8 mouse cellular contexts compared by ENCODE assay signal in genomic region chr6:108659221-108659725, GRCm38 (mm10). TPM values are rescaled to one million over a fixed set of nuclear protein-coding genes. Genes with fewer than 3 reads are reported as not detected.
DNase-seq lines count a peak whose midpoint lies in the region; ATAC-seq lines count a peak whose summit lies in the region.

No protein-coding gene starts in this region.

- H3K4me2 ChIP-seq in intestine, embryonic 15.5 days (replicated peaks) = peak overlapping the region; percentile 82

- no peaks in the 10 kb centered on the region for H3K27me3 ChIP-seq in intestine, embryonic 15.5 days (replicated peaks)

- no peaks in the 10 kb centered on the region; the same call in 1 of the 2 replicates for H3K36me3 ChIP-seq in intestine, embryonic 15.5 days

- H3K9ac ChIP-seq in intestine, embryonic 15.5 days = peak overlapping the region; percentile 66

- no peaks in the 10 kb centered on the region for H3K9me3 ChIP-seq in intestine, embryonic 15.5 days

- peaks cover 13% of the 10 kb centered on the region for H3K4me1 ChIP-seq in intestine, embryonic 15.5 days (replicated peaks)

- ATAC-seq in intestine, embryonic 15.5 days = peak; percentile 69
- peak; percentile 81 for ATAC-seq in megakaryocyte-erythroid progenitor cell, adult 5-6 weeks (replicated peaks; ENCODE audit: low FRiP score, low TSS enrichment, poor library complexity, severe bottlenecking)

- peak overlapping the region; percentile 64 for H3K4me3 ChIP-seq in intestine, embryonic 15.5 days (replicated peaks)

- peak overlapping the region; percentile 99 for H3K27ac ChIP-seq in intestine, embryonic 15.5 days

- under 1% methylated on average over 41 of the region's 42 CpGs for WGBS in intestine, embryonic 15.5 days

- peak; percentile 99 for DNase-seq in adipocyte (ENCODE audit: low spot score)
- peak; percentile 88 for DNase-seq in embryo, embryonic 10 days (ENCODE audit: low spot score)
- DNase-seq in gastrocnemius, postnatal 25 days = peak; percentile 95
- peak; percentile 94 to 97 for DNase-seq in left cerebral cortex, postnatal 25 days (ENCODE audit: low spot score in 2 of 2)
- DNase-seq in right cerebral cortex, postnatal 14 days = peak; percentile 91
- peak; percentile 88 to 94 for DNase-seq in urinary bladder, postnatal 36 days (ENCODE audit: low spot score in 2 of 2)

- intact Hi-C loops in left cerebral cortex, postnatal 25 days (cut with DNase I) = loop anchor here (1.0 kb wide), 3 partner anchors 9 to 233 kb away; no protein-coding TSS in a partner anchor

RNA-seq across cellular contexts. Expression of gene Bhlhe40, which starts 1.2 kb away (rescaled TPM):
- total RNA-seq in gastrocnemius, postnatal 25 days (2021) = 10 to 100 TPM; 61.9 to 69.2 TPM
- 46.4 and 50.1 TPM in 2 replicates for polyA plus RNA-seq in intestine, embryonic 15.5 days (2015; fragmentation: Nextera tagmentation; extraction: Ambion mirVana)
- 100 to 1,000 TPM in 1 of 2 experiments, 10 to 100 TPM in 1; 78.2 to 102 TPM for total RNA-seq in left cerebral cortex, postnatal 25 days (2021)
- total RNA-seq in megakaryocyte-erythroid progenitor cell, adult 5-6 weeks (2014; fragmentation: Nextera tagmentation) = 1.4 TPM in 1 of 2 replicates, not detected in the other
- 3.1 and 15.2 TPM in 2 replicates for total RNA-seq in megakaryocyte-erythroid progenitor cell, adult 5-6 weeks (2017)

Comparison
In these comparisons a context has a peak if more than half of its experiments do, and no peak if none do; other contexts are left out.
1. Peak in every context shown above with its lines: DNase-seq, ATAC-seq, H3K4me3 ChIP-seq and H3K27ac ChIP-seq.